In genomic region chr3:129218371-129218921, GRCm38 (mm10) we compare ENCODE assay signal across 9 mouse cellular contexts. TPM values are rescaled to one million over a fixed set of nuclear protein-coding genes. Genes with fewer than 3 reads are reported as not detected.
A peak's percentile ranks its signal among the peaks of the same experiment; 100 is the strongest.
DNase-seq lines count a peak whose midpoint lies in the region; ATAC-seq and TF ChIP-seq lines count a peak whose summit lies in the region.
"Had no signal": no experiment of that assay in that cellular context is flagged by ENCODE, and none has a peak within 500 bp of the region (broad histone marks: within the 10 kb centered on the region; RNA-seq: fewer than 3 reads in every experiment).

No protein-coding gene starts in this region.

- no peaks in the 10 kb centered on the region for H3K36me3 ChIP-seq in heart, embryonic 13.5 days
- no peaks in the 10 kb centered on the region for H3K36me3 ChIP-seq in E14TG2a.4 (ENCODE audit: insufficient read depth, low read length)
- no peaks in the 10 kb centered on the region for H3K36me3 ChIP-seq in embryonic facial prominence, embryonic 12.5 days
- H3K36me3 ChIP-seq in midbrain, embryonic 11.5 days (ENCODE audit: control insufficient read depth, insufficient read depth, low read length), result no peaks in the 10 kb centered on the region
- H3K36me3 ChIP-seq: neural tube, embryonic 12.5 days had no signal

- no peak for DNase-seq in heart, postnatal 25 days (ENCODE audit: low spot score)
- DNase-seq in midbrain, embryonic 11.5 days (ENCODE audit: low spot score, missing footprints), result peak; percentile 97
- no peak for DNase-seq in layer of hippocampus, adult 9-10 months (ENCODE audit: low spot score)
- no peak for DNase-seq in natural killer cell, adult 2 months (ENCODE audit: low spot score in 2 of 2)

- TF ChIP-seq CTCF in E14TG2a.4 (conservative IDR thresholded peaks at IDR 0.05; ENCODE audit: low read length), result no peak

- under 1% methylated on average over 41 of the region's 41 CpGs for WGBS in heart, embryonic 13.5 days
- 2% methylated on average over 41 of the region's 41 CpGs for whole genome bisulfite sequencing in embryonic facial prominence, embryonic 12.5 days
- whole genome bisulfite sequencing in midbrain, embryonic 11.5 days, result under 1% methylated on average over 41 of the region's 41 CpGs

- ATAC-seq in heart, embryonic 13.5 days (ENCODE audit: extremely low read depth, insufficient number of reproducible peaks, low FRiP score, low TSS enrichment), result no peak
- ATAC-seq in embryonic facial prominence, embryonic 12.5 days (ENCODE audit: insufficient number of reproducible peaks, insufficient read depth, low FRiP score, low TSS enrichment), result no peak
- ATAC-seq in midbrain, embryonic 11.5 days (ENCODE audit: low FRiP score), result no peak
- ATAC-seq in monocyte, adult 5-6 weeks (replicated peaks; ENCODE audit: insufficient number of reproducible peaks, low FRiP score, low TSS enrichment, poor library complexity, severe bottlenecking), result no peak

- peak overlapping the region; percentile 61 for H3K4me3 ChIP-seq in heart, embryonic 13.5 days
- H3K4me3 ChIP-seq in E14TG2a.4 (replicated peaks; ENCODE audit: low read length), result peak overlapping the region; percentile 45
- H3K4me3 ChIP-seq in embryonic facial prominence, embryonic 12.5 days, result peak overlapping the region; percentile 50
- 0 out of 2 replicates have a peak overlapping the region, but pooled peaks have one; percentile 0 for H3K4me3 ChIP-seq in midbrain, embryonic 11.5 days (ENCODE audit: low read depth, low read length)
- H3K4me3 ChIP-seq: neural tube, embryonic 12.5 days had no signal

- peak overlapping the region; percentile 78 for H3K9ac ChIP-seq in heart, embryonic 13.5 days
- H3K9ac ChIP-seq in embryonic facial prominence, embryonic 12.5 days, result 0 out of 2 replicates have a peak overlapping the region, but pooled peaks have one; percentile 19
- no peak overlapping the region for H3K9ac ChIP-seq in midbrain, embryonic 11.5 days (ENCODE audit: low read length)
- H3K9ac ChIP-seq: neural tube, embryonic 12.5 days had no signal

- no peaks in the 10 kb centered on the region for H3K9me3 ChIP-seq in heart, embryonic 13.5 days
- no peaks in the 10 kb centered on the region for H3K9me3 ChIP-seq in E14TG2a.4 (ENCODE audit: low read length)
- no peaks in the 10 kb centered on the region for H3K9me3 ChIP-seq in embryonic facial prominence, embryonic 12.5 days
- H3K9me3 ChIP-seq in midbrain, embryonic 11.5 days (ENCODE audit: control insufficient read depth, low read length), result no peaks in the 10 kb centered on the region
- H3K9me3 ChIP-seq: neural tube, embryonic 12.5 days had no signal

- H3K27me3 ChIP-seq in heart, embryonic 13.5 days (replicated peaks), result peaks cover 90% of the 10 kb centered on the region
- peaks cover 88% of the 10 kb centered on the region for H3K27me3 ChIP-seq in E14TG2a.4 (ENCODE audit: insufficient read depth, low read length)
- peaks cover 56% of the 10 kb centered on the region for H3K27me3 ChIP-seq in embryonic facial prominence, embryonic 12.5 days
- peaks cover 89% of the 10 kb centered on the region for H3K27me3 ChIP-seq in midbrain, embryonic 11.5 days (ENCODE audit: control insufficient read depth, insufficient read depth, low read length)

- peak overlapping the region; percentile 82 for H3K4me2 ChIP-seq in heart, embryonic 13.5 days
- H3K4me2 ChIP-seq in embryonic facial prominence, embryonic 12.5 days (replicated peaks), result peak overlapping the region; percentile 90
- peak overlapping the region; percentile 23; the same call in 1 of the 2 replicates for H3K4me2 ChIP-seq in midbrain, embryonic 11.5 days
- H3K4me2 ChIP-seq: neural tube, embryonic 12.5 days had no signal

- intact Hi-C loops in heart, postnatal 25 days (cut with DNase I), result loop anchor here (5.0 kb wide), 1 partner anchor 1581 kb away; no protein-coding TSS in a partner anchor

- H3K27ac ChIP-seq in heart, embryonic 13.5 days (replicated peaks), result peak overlapping the region; percentile 54
- 0 out of 2 replicates have a peak overlapping the region, but pooled peaks have one; percentile 12 for H3K27ac ChIP-seq in embryonic facial prominence, embryonic 12.5 days
- H3K27ac ChIP-seq in midbrain, embryonic 11.5 days (ENCODE audit: low read depth, low read length), result no peak overlapping the region
- H3K27ac ChIP-seq: neural tube, embryonic 12.5 days had no signal

- peaks cover 20% of the 10 kb centered on the region for H3K4me1 ChIP-seq in heart, embryonic 13.5 days
- H3K4me1 ChIP-seq in E14TG2a.4 (replicated peaks; ENCODE audit: low read depth, low read length), result peaks cover 69% of the 10 kb centered on the region
- peaks cover 16% of the 10 kb centered on the region for H3K4me1 ChIP-seq in embryonic facial prominence, embryonic 12.5 days
- H3K4me1 ChIP-seq in midbrain, embryonic 11.5 days (ENCODE audit: control insufficient read depth, insufficient read depth, low read length), result peaks cover 22% of the 10 kb centered on the region

RNA-seq across cellular contexts. Expression of gene Pitx2, which starts 18.8 kb away (rescaled TPM):
- polyA plus RNA-seq in heart, embryonic 13.5 days (2015; fragmentation: Nextera tagmentation; extraction: Ambion mirVana), result 29.2 and 30.1 TPM in 2 replicates
- 1 to 10 TPM; 1.3 TPM for total RNA-seq in heart, postnatal 25 days (2021)
- polyA plus RNA-seq in embryonic facial prominence, embryonic 12.5 days (2016; fragmentation: Nextera tagmentation; extraction: Ambion mirVana), result 54.6 and 55.2 TPM in 2 replicates
- 53.7 and 56.3 TPM in 2 replicates for polyA plus RNA-seq in midbrain, embryonic 11.5 days (2014; fragmentation: Nextera tagmentation; extraction: Ambion mirVana)
- total RNA-seq in monocyte, adult 5-6 weeks (2017), result not detected in 3 replicates

Comparison
In these comparisons a context has a peak if more than half of its experiments do, and no peak if none do; other contexts are left out.
1. H3K4me2 ChIP-seq: peak in every context shown above with its lines; median percentile 90 in embryonic facial prominence, embryonic 12.5 days; 82 in heart, embryonic 13.5 days; 23 in midbrain, embryonic 11.5 days.
2. H3K4me3 ChIP-seq: peak in every context shown above with its lines; median percentile 61 in heart, embryonic 13.5 days; 50 in embryonic facial prominence, embryonic 12.5 days; 45 in E14TG2a.4; 0 in midbrain, embryonic 11.5 days.